Mouse (Mus musculus) hematopoietic stem cell, adult 5-6 weeks (primary cell): ENCODE data around the gene Tom1l2. TPM values are rescaled to one million over a fixed set of nuclear protein-coding genes. Genes with fewer than 3 reads are reported as not detected.
A peak's percentile ranks its signal among the peaks of the same experiment; 100 is the strongest.

Source experiments
- ATAC-seq, 2 experiments: fragments of 125-278 bp in 1 of 2; replicated peaks in 1 of 2; 2 replicates each; pipeline ENCODE4 v1.8.0; 2016 to 2017; ENCODE audit warnings: inconsistent platforms in 2 of 2, mild to moderate bottlenecking in 2 of 2, moderate number of reproducible peaks in 2 of 2, low read depth in 1 of 2, moderate TSS enrichment in 1 of 2; ENCODE audit not compliant: low FRiP score in 2 of 2, poor library complexity in 2 of 2, severe bottlenecking in 2 of 2, insufficient read depth in 1 of 2, low TSS enrichment in 1 of 2
- total RNA-seq: library from RNA; stranded (forward); fragments of 172-1452, 232-1000 nt; gene quantifications from 2 replicates; pipeline ENCODE4 v1.2.3, GENCODE M21; 2017

Gene Tom1l2
- total RNA-seq, 1 experiment from 2014 or later = 13.5 TPM

- ATAC-seq = no peak
Observed at GRCm38 (mm10) chr11:60184346-60185325, 168.1 kb downstream of the Tom1l2 start.

GRCm38 (mm10) chr11:60182741-60183140 lies 170.0 kb downstream of the Tom1l2 start:
- ATAC-seq = no peak

GRCm38 (mm10) chr11:60182116-60182670 lies 170.5 kb downstream of the Tom1l2 start:
- no peak for ATAC-seq

- ATAC-seq = no peak
Observed at GRCm38 (mm10) chr11:60178506-60178905, 174.2 kb downstream of the Tom1l2 start.

- no peak for ATAC-seq
Observed at GRCm38 (mm10) chr11:60178005-60178404, 174.7 kb downstream of the Tom1l2 start.

- ATAC-seq = peak; percentile 16 to 33; a peak in 3 of 4 replicates
Observed at GRCm38 (mm10) chr11:60176975-60177657, 175.6 kb downstream of the Tom1l2 start.

Other genes starting within 250 kb of the Tom1l2 start
- gene Rai1, start 247.9 kb downstream of the Tom1l2 start, total RNA-seq = 20.8 and 20.9 TPM in 2 replicates
- gene Srebf1, start 130.3 kb downstream of the Tom1l2 start, total RNA-seq = 59.3 and 63.0 TPM in 2 replicates
- gene Drc3, start 424 bp upstream of the Tom1l2 start, total RNA-seq = 0.79 and 2.0 TPM in 2 replicates
- 35.3 and 35.6 TPM in 2 replicates for gene Gid4, start 64.2 kb upstream of the Tom1l2 start, total RNA-seq
- 42.1 and 91.4 TPM in 2 replicates for gene Atpaf2, start 65.6 kb upstream of the Tom1l2 start, total RNA-seq
- gene Drg2, start 101.7 kb upstream of the Tom1l2 start, total RNA-seq = 73.9 and 84.2 TPM in 2 replicates
- gene Myo15, start 116.4 kb upstream of the Tom1l2 start, total RNA-seq = 0.50 and 0.79 TPM in 2 replicates
- 28.9 and 30.8 TPM in 2 replicates for gene Alkbh5, start 183.5 kb upstream of the Tom1l2 start, total RNA-seq